Mouse (Mus musculus) T-cell, adult 2 months (primary cell): Measurements from ENCODE around the gene Clstn3.
"Not testable (repeated sequence)": the region's sequence is repeated elsewhere in the genome, so short reads cannot be mapped to it uniquely, and the experiment has no call there.

ENCODE experiments used
- DNase-seq: peaks from one replicate; pipeline ENCODE4 v3.0.0; 2022; ENCODE audit warnings: low spot score

Gene Clstn3

GRCm38 (mm10) chr6:124464305-124465271 lies at the start of gene Clstn3:
Clstn3 (minus strand) TSS chr6:124464794.
- DNase-seq: peak; percentile 86

GRCm38 (mm10) chr6:124512355-124512836 lies 47.8 kb upstream of the Clstn3 start, which contains the start of gene C1ra:
C1ra (plus strand) TSS chr6:124512405.
- peak; percentile 37 for DNase-seq

- no peak for DNase-seq
Measured at GRCm38 (mm10) chr6:124511936-124512335, 47.3 kb upstream of the Clstn3 start.

GRCm38 (mm10) chr6:124509192-124509591 lies 44.6 kb upstream of the Clstn3 start:
- DNase-seq: not testable (repeated sequence)

- DNase-seq: no peak
Measured at GRCm38 (mm10) chr6:124508292-124508691, 43.7 kb upstream of the Clstn3 start.

GRCm38 (mm10) chr6:124506991-124507390 lies 42.4 kb upstream of the Clstn3 start:
- no peak for DNase-seq

- DNase-seq: no peak
Measured at GRCm38 (mm10) chr6:124505028-124505427, 40.4 kb upstream of the Clstn3 start.

GRCm38 (mm10) chr6:124502021-124502420 lies 37.4 kb upstream of the Clstn3 start:
- DNase-seq: no peak

GRCm38 (mm10) chr6:124501473-124501872 lies 36.9 kb upstream of the Clstn3 start:
- no peak for DNase-seq

- no peak for DNase-seq
Measured at GRCm38 (mm10) chr6:124499914-124500566, 35.4 kb upstream of the Clstn3 start.

- no peak for DNase-seq
Measured at GRCm38 (mm10) chr6:124496054-124496453, 31.5 kb upstream of the Clstn3 start.

- DNase-seq: no peak
Measured at GRCm38 (mm10) chr6:124493886-124494285, 29.3 kb upstream of the Clstn3 start.

GRCm38 (mm10) chr6:124492842-124493561 lies 28.4 kb upstream of the Clstn3 start, which contains the start of gene C1rl:
C1rl (plus strand) TSS chr6:124493113.
- peak; percentile 30 for DNase-seq

- peak; percentile 4 for DNase-seq
Measured at GRCm38 (mm10) chr6:124491427-124491826, 26.8 kb upstream of the Clstn3 start.

GRCm38 (mm10) chr6:124488952-124489351 lies 24.4 kb upstream of the Clstn3 start:
- no peak for DNase-seq

- DNase-seq: no peak
Measured at GRCm38 (mm10) chr6:124487509-124487908, 22.9 kb upstream of the Clstn3 start.

- DNase-seq: no peak
Measured at GRCm38 (mm10) chr6:124485414-124486144, 21.0 kb upstream of the Clstn3 start.

GRCm38 (mm10) chr6:124484851-124485250 lies 20.3 kb upstream of the Clstn3 start:
- no peak for DNase-seq

- not testable (repeated sequence) for DNase-seq
Measured at GRCm38 (mm10) chr6:124483831-124484230, 19.2 kb upstream of the Clstn3 start.

- peak; percentile 42 for DNase-seq
Measured at GRCm38 (mm10) chr6:124481571-124481970, 17.0 kb upstream of the Clstn3 start.

- peak; percentile 32 for DNase-seq
Measured at GRCm38 (mm10) chr6:124480295-124480694, 15.7 kb upstream of the Clstn3 start.
